ENCODE assay signal across 10 mouse cellular contexts in the genomic region with DNA sequence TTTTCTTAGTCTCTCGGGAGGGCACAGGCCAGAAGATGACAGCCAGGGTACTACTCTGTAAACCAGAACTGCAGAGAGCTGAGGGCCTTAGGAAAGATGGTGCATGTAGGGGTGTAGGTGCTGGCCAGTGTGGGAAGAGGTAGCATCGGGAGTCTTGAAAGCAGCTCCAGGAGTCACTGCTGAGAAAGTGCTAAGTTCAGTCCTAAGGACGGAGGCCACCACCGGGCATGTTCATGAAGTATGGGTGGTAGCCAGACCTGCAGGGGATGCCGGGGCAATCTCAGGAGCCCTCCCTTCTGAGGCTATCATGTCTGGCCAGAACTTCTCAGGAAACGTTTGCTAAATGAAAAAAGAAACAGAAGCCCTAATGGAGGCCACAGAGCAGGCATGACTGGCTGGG. TPM values are rescaled to one million over a fixed set of nuclear protein-coding genes. Genes with fewer than 3 reads are reported as not detected.
DNase-seq lines count a peak whose midpoint lies in the region; ATAC-seq and TF ChIP-seq lines count a peak whose summit lies in the region.
"Had no signal": no experiment of that assay in that cellular context is flagged by ENCODE, and none has a peak within 500 bp of the region (broad histone marks: within the 10 kb centered on the region; RNA-seq: fewer than 3 reads in every experiment).

No protein-coding gene starts in this region.

- no peak for TF ChIP-seq CTCF in forebrain, postnatal 0 days (IDR thresholded peaks at IDR 0.05; ENCODE audit: low read depth)

- H3K9ac ChIP-seq in embryonic facial prominence, embryonic 13.5 days: no peak overlapping the region
- H3K9ac ChIP-seq in forebrain, postnatal 0 days: no peak overlapping the region
- no peak overlapping the region for H3K9ac ChIP-seq in midbrain, embryonic 14.5 days (replicated peaks; ENCODE audit: low read length)
- no peak overlapping the region for H3K9ac ChIP-seq in liver, embryonic 12.5 days

- H3K27ac ChIP-seq in embryonic facial prominence, embryonic 13.5 days: 0 out of 2 replicates have a peak overlapping the region, but pooled peaks have one; percentile 36
- H3K27ac ChIP-seq in forebrain, postnatal 0 days (ENCODE audit: low read depth, low read length): no peak overlapping the region
- no peak overlapping the region for H3K27ac ChIP-seq in midbrain, embryonic 14.5 days (replicated peaks; ENCODE audit: low read depth, low read length)
- no peak overlapping the region for H3K27ac ChIP-seq in liver, embryonic 12.5 days
- H3K27ac ChIP-seq: macrophage had no signal

- peaks cover 45% of the 10 kb centered on the region for H3K36me3 ChIP-seq in embryonic facial prominence, embryonic 13.5 days
- peaks cover 28% of the 10 kb centered on the region for H3K36me3 ChIP-seq in forebrain, postnatal 0 days (ENCODE audit: insufficient read depth)
- H3K36me3 ChIP-seq in midbrain, embryonic 14.5 days (ENCODE audit: control insufficient read depth, insufficient read depth, low read length): peaks cover 33% of the 10 kb centered on the region
- peaks cover 19% of the 10 kb centered on the region for H3K36me3 ChIP-seq in liver, embryonic 12.5 days

- intact Hi-C loops in left cerebral cortex, postnatal 36 days (cut with DNase I): loop anchor here (2.0 to 5.0 kb wide), 2 partner anchors 16 to 33 kb away; no protein-coding TSS in a partner anchor

- H3K4me2 ChIP-seq in embryonic facial prominence, embryonic 13.5 days: peak overlapping the region; percentile 75; the same call in 1 of the 2 replicates
- 0 out of 2 replicates have a peak overlapping the region, but pooled peaks have one; percentile 74 for H3K4me2 ChIP-seq in forebrain, postnatal 0 days (ENCODE audit: low read depth)
- H3K4me2 ChIP-seq in midbrain, embryonic 14.5 days (ENCODE audit: low read length): peak overlapping the region; percentile 96
- H3K4me2 ChIP-seq in liver, embryonic 12.5 days: no peak overlapping the region

- H3K4me3 ChIP-seq in embryonic facial prominence, embryonic 13.5 days: 0 out of 2 replicates have a peak overlapping the region, but pooled peaks have one; percentile 87
- no peak overlapping the region for H3K4me3 ChIP-seq in forebrain, postnatal 0 days (ENCODE audit: low read depth, low read length)
- no peak overlapping the region for H3K4me3 ChIP-seq in midbrain, embryonic 14.5 days (replicated peaks; ENCODE audit: low read depth, low read length)
- H3K4me3 ChIP-seq in liver, embryonic 12.5 days: no peak overlapping the region

- WGBS in embryonic facial prominence, embryonic 13.5 days: 72% methylated on average over 6 of the region's 6 CpGs
- WGBS in forebrain, postnatal 0 days: 73% methylated on average over 6 of the region's 6 CpGs
- WGBS in midbrain, embryonic 14.5 days: 86% methylated on average over 6 of the region's 6 CpGs
- 33% methylated on average over 6 of the region's 6 CpGs for WGBS in liver, embryonic 12.5 days (ENCODE audit: insufficient replicate concordance)

- ATAC-seq in embryonic facial prominence, embryonic 13.5 days (ENCODE audit: insufficient number of reproducible peaks, insufficient read depth, low FRiP score, low TSS enrichment, low read depth): no peak
- no peak for ATAC-seq in forebrain, postnatal 0 days
- no peak for ATAC-seq in midbrain, embryonic 14.5 days (ENCODE audit: low FRiP score, low TSS enrichment)
- ATAC-seq in liver, embryonic 12.5 days: no peak

- H3K9me3 ChIP-seq in embryonic facial prominence, embryonic 13.5 days: no peaks in the 10 kb centered on the region
- H3K9me3 ChIP-seq in forebrain, postnatal 0 days (ENCODE audit: low read length): no peaks in the 10 kb centered on the region
- no peaks in the 10 kb centered on the region for H3K9me3 ChIP-seq in midbrain, embryonic 14.5 days (ENCODE audit: control insufficient read depth, low read length)
- H3K9me3 ChIP-seq in liver, embryonic 12.5 days (replicated peaks): no peaks in the 10 kb centered on the region
- H3K9me3 ChIP-seq: G1E had no signal

- peaks cover 58% of the 10 kb centered on the region for H3K4me1 ChIP-seq in embryonic facial prominence, embryonic 13.5 days
- peaks cover 40% of the 10 kb centered on the region for H3K4me1 ChIP-seq in forebrain, postnatal 0 days (ENCODE audit: insufficient read depth)
- peaks cover 49% of the 10 kb centered on the region for H3K4me1 ChIP-seq in midbrain, embryonic 14.5 days (ENCODE audit: control insufficient read depth, insufficient read depth, low read length)
- peaks cover 41% of the 10 kb centered on the region for H3K4me1 ChIP-seq in liver, embryonic 12.5 days

- peak; percentile 40 for DNase-seq in kidney, adult 9 months
- DNase-seq in kidney, postnatal 4 days: no peak
- no peak for DNase-seq in forebrain, postnatal 0 days
- no peak for DNase-seq in midbrain, embryonic 14.5 days
- DNase-seq in left cerebral cortex, postnatal 36 days (ENCODE audit: low spot score in 2 of 2): no peak
- DNase-seq: adrenal gland, adult 2 months had no signal

- no peaks in the 10 kb centered on the region for H3K27me3 ChIP-seq in embryonic facial prominence, embryonic 13.5 days
- no peaks in the 10 kb centered on the region for H3K27me3 ChIP-seq in forebrain, postnatal 0 days (ENCODE audit: insufficient read depth, low read length)
- no peaks in the 10 kb centered on the region for H3K27me3 ChIP-seq in midbrain, embryonic 14.5 days (ENCODE audit: control insufficient read depth, insufficient read depth, low read length)
- peaks cover 52% of the 10 kb centered on the region for H3K27me3 ChIP-seq in liver, embryonic 12.5 days (replicated peaks)

RNA-seq across cellular contexts. Expression of a gene that starts 3.3 kb away (rescaled TPM):
- 111 and 120 TPM in 2 replicates for polyA plus RNA-seq in embryonic facial prominence, embryonic 13.5 days (2015; fragmentation: Nextera tagmentation; extraction: Ambion mirVana)
- 11.4 and 16.9 TPM in 2 replicates for total RNA-seq in forebrain, postnatal 0 days (2014; rRNA removed)
- 20.7 and 24.0 TPM in 2 replicates for polyA plus RNA-seq in forebrain, postnatal 0 days (2015; fragmentation: Nextera tagmentation; extraction: Ambion mirVana)
- 20.7 and 32.0 TPM in 2 replicates for polyA plus RNA-seq in midbrain, embryonic 14.5 days (2014; fragmentation: Nextera tagmentation; extraction: Ambion mirVana)
- 31.7 and 34.8 TPM in 2 replicates for polyA plus RNA-seq in liver, embryonic 12.5 days (2016; fragmentation: Nextera tagmentation; extraction: Ambion mirVana)
- total RNA-seq in left cerebral cortex, postnatal 36 days (2021): 10 to 100 TPM; 11.1 to 13.0 TPM

RNA-seq across cellular contexts. Expression of a gene that starts 8.5 kb away (rescaled TPM):
- 50.7 and 51.1 TPM in 2 replicates for polyA plus RNA-seq in embryonic facial prominence, embryonic 13.5 days (2015; fragmentation: Nextera tagmentation; extraction: Ambion mirVana)
- 324 and 367 TPM in 2 replicates for total RNA-seq in forebrain, postnatal 0 days (2014; rRNA removed)
- 179 and 198 TPM in 2 replicates for polyA plus RNA-seq in forebrain, postnatal 0 days (2015; fragmentation: Nextera tagmentation; extraction: Ambion mirVana)
- 129 and 169 TPM in 2 replicates for polyA plus RNA-seq in midbrain, embryonic 14.5 days (2014; fragmentation: Nextera tagmentation; extraction: Ambion mirVana)
- polyA plus RNA-seq in liver, embryonic 12.5 days (2016; fragmentation: Nextera tagmentation; extraction: Ambion mirVana): 4.9 and 6.0 TPM in 2 replicates
- 100 to 1,000 TPM; 172 to 210 TPM for total RNA-seq in left cerebral cortex, postnatal 36 days (2021)
